20 mouse cellular contexts compared by ENCODE assay signal in the genomic region with DNA sequence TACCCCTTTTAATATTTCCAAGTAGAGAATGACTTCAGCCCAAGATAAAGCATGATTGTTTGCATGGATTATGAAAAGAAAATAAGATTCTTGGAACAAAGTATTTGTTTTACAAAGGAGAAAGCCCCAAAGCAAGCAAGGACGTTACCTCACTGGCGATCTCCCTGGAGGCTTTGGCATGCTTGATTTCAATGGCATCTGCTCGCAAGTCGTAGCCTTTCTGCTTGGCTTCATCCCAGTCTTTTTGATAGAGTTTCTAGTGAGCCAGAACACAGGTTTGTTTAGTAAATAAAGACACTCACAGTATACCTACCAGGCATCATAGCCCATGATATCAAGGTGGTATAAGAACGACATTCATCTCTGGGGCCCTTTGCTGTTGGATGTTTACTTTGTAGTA.
DNase-seq lines count a peak whose midpoint lies in the region; ATAC-seq and TF ChIP-seq lines count a peak whose summit lies in the region.
"Had no signal": no experiment of that assay in that cellular context is flagged by ENCODE, and none has a peak within 500 bp of the region (broad histone marks: within the 10 kb centered on the region; RNA-seq: fewer than 3 reads in every experiment).

No protein-coding gene starts in this region.

- no peaks in the 10 kb centered on the region for H3K27me3 ChIP-seq in heart, adult 2 months (ENCODE audit: control insufficient read depth, insufficient read depth, low read length)
- H3K27me3 ChIP-seq: embryonic facial prominence, embryonic 13.5 days; forebrain, embryonic 13.5 days; hindbrain, embryonic 13.5 days; intestine, embryonic 15.5 days had no signal

- H3K4me3 ChIP-seq in heart, adult 2 months = no peak overlapping the region
- H3K4me3 ChIP-seq: embryonic facial prominence, embryonic 13.5 days; forebrain, embryonic 13.5 days; gastrocnemius, adult 2 months; heart, embryonic 10.5 days; hindbrain, embryonic 13.5 days; intestine, embryonic 15.5 days had no signal

- TF ChIP-seq EP300 in heart, adult 2 months (IDR thresholded peaks at IDR 0.05; ENCODE audit: insufficient read depth, low read depth, low read length) = no peak

- TF ChIP-seq POLR2A in heart, adult 2 months (IDR thresholded peaks at IDR 0.05; ENCODE audit: insufficient read depth, low read depth, low read length) = no peak

- TF ChIP-seq CTCF in heart, adult 2 months (IDR thresholded peaks at IDR 0.05) = no peak

- no peak overlapping the region for H3K9ac ChIP-seq in heart, adult 2 months (ENCODE audit: low read depth, low read length)
- H3K9ac ChIP-seq: embryonic facial prominence, embryonic 13.5 days; forebrain, embryonic 13.5 days; forebrain, postnatal 0 days; hindbrain, embryonic 13.5 days; intestine, embryonic 15.5 days had no signal

- DNase-seq in heart, adult 11 months = peak; percentile 61
- DNase-seq in heart, adult 2 months = no peak
- DNase-seq in cerebellum, adult 11 months = peak; percentile 51
- DNase-seq in cerebellum, adult 8-10 months = peak; percentile 67
- peak; percentile 56 to 69 for DNase-seq in cerebellum, postnatal 14 days
- DNase-seq in right cerebral cortex, postnatal 10 days (ENCODE audit: low spot score in 2 of 2) = no peak
- no peak for DNase-seq in lung, postnatal 14 days
- DNase-seq: adrenal gland, postnatal 10 days; forebrain, postnatal 0 days; gastrocnemius, adult 2 months; gastrocnemius, postnatal 25 days; heart, postnatal 10 days; heart, postnatal 4 days; kidney, adult 2 months had no signal

- intact Hi-C loops in heart, adult 2 months (cut with DNase I) = no loop called here

- 73% methylated on average over 5 of the region's 5 CpGs for WGBS in heart, adult 2 months

- no peak for ATAC-seq in monocyte, adult 5-6 weeks (replicated peaks; ENCODE audit: insufficient number of reproducible peaks, low FRiP score, low TSS enrichment, poor library complexity, severe bottlenecking)
- ATAC-seq: forebrain, embryonic 13.5 days; forebrain, postnatal 0 days; intestine, embryonic 15.5 days had no signal

- H3K4me1 ChIP-seq in heart, adult 2 months (ENCODE audit: control insufficient read depth, insufficient read depth, low read length) = no peaks in the 10 kb centered on the region
- H3K4me1 ChIP-seq: embryonic facial prominence, embryonic 13.5 days; forebrain, embryonic 13.5 days; heart, embryonic 10.5 days; hindbrain, embryonic 13.5 days; intestine, embryonic 15.5 days had no signal

- H3K36me3 ChIP-seq in heart, adult 2 months (ENCODE audit: control insufficient read depth, insufficient read depth, low read length) = no peaks in the 10 kb centered on the region
- H3K36me3 ChIP-seq: embryonic facial prominence, embryonic 13.5 days; heart, embryonic 10.5 days; hindbrain, embryonic 13.5 days; intestine, embryonic 15.5 days had no signal

- H3K27ac ChIP-seq in heart, adult 2 months = no peak overlapping the region
- H3K27ac ChIP-seq: embryonic facial prominence, embryonic 13.5 days; forebrain, embryonic 13.5 days; gastrocnemius, adult 2 months; heart, embryonic 10.5 days; hindbrain, embryonic 13.5 days; intestine, embryonic 15.5 days had no signal

- no peaks in the 10 kb centered on the region for H3K79me2 ChIP-seq in heart, adult 2 months (replicated peaks; ENCODE audit: control insufficient read depth, insufficient read depth, low read length)

Comparison
In these comparisons a context has a peak if more than half of its experiments do, and no peak if none do; other contexts are left out.
1. DNase-seq: peak in heart, adult 11 months (single experiment), cerebellum, adult 11 months (single experiment), cerebellum, adult 8-10 months (single experiment) and cerebellum, postnatal 14 days (2 of 2); none in heart, adult 2 months (0 of 2), right cerebral cortex, postnatal 10 days (0 of 2) and lung, postnatal 14 days (single experiment).